ENCODE assay signal across 8 mouse cellular contexts in the genomic region with DNA sequence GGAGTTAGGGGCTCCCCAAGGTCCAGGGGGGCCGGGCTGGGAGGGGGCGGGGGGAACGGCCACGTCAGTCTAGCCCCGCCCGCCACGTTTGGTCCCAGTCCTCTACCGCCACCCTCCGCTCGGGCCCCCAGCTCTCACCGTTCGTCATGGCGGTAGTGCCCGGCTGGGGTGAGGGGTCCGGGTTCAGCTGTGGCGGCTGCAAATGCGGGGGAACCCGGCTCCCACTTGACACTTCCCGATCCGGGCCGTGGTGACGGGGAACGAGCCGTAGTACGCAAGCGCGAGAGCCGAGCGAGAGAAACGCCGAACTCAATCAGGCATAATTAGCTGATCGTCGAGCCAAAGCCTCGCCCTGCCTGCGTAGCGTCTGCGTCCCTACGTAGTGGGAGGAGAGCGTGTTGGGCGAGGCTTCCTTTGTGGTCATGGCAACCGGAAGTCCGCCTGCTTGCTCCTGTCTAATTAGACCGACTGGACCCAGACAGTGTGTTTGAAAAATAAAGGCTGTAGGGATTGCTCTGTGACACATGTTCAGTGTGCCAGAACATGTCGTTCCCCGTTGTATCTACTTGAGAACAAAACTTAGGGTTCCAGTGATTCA. TPM values are rescaled to one million over a fixed set of nuclear protein-coding genes. Genes with fewer than 3 reads are reported as not detected.
DNase-seq lines count a peak whose midpoint lies in the region; ATAC-seq and TF ChIP-seq lines count a peak whose summit lies in the region.

TSS of gene Tmem167b (minus strand) at position 334 of the 598 bp plus-strand sequence.

- peak; percentile 92 for ATAC-seq in activated CD4-positive, CD25-positive, alpha-beta regulatory T cell, adult 4 months

- H3K9me3 ChIP-seq in megakaryocyte, embryonic 14.5 days: 0 out of 2 replicates have a peak, but pooled peaks cover 2% of the 10 kb centered on the region

- no peak for TF ChIP-seq CTCF in cortical plate, adult 2 months (IDR thresholded peaks at IDR 0.05; ENCODE audit: extremely low read depth, insufficient read depth, low read length)

- H3K4me3 ChIP-seq in cortical plate, adult 2 months (ENCODE audit: insufficient read depth, low read length): peak within 1 kb of the TSS; percentile 45
- H3K4me3 ChIP-seq in megakaryocyte, embryonic 14.5 days (replicated peaks): peak within 1 kb of the TSS; percentile 95

- H3K27me3 ChIP-seq in megakaryocyte, embryonic 14.5 days (replicated peaks): no peaks in the 10 kb centered on the region

- H3K27ac ChIP-seq in cortical plate, adult 2 months (ENCODE audit: insufficient read depth, low read length): peak within 1 kb of the TSS; percentile 49

- peaks cover 36% of the 10 kb centered on the region for H3K36me3 ChIP-seq in megakaryocyte, embryonic 14.5 days (replicated peaks; ENCODE audit: low read length)

- DNase-seq in gastrocnemius, adult 8-10 months (ENCODE audit: low spot score in 2 of 2): peak; percentile 94 to 95
- peak; percentile 98 for DNase-seq in hindlimb bud, embryonic 11.5 days (ENCODE audit: extremely low spot score, low read depth, low spot score)
- DNase-seq in left cerebral cortex, adult 8-10 months (ENCODE audit: low spot score in 2 of 2): peak; percentile 95 to 97
- peak; percentile 98 for DNase-seq in right cerebral cortex, postnatal 10 days (ENCODE audit: low spot score in 2 of 2)
- peak; percentile 94 for DNase-seq in urinary bladder, postnatal 25 days (ENCODE audit: low spot score)

- 0 out of 2 replicates have a peak, but pooled peaks cover 3% of the 10 kb centered on the region for H3K4me1 ChIP-seq in cortical plate, adult 2 months (ENCODE audit: control insufficient read depth, insufficient read depth, low read length)
- H3K4me1 ChIP-seq in megakaryocyte, embryonic 14.5 days: peaks cover 33% of the 10 kb centered on the region

- TF ChIP-seq POLR2A in cortical plate, adult 2 months (IDR thresholded peaks at IDR 0.05; ENCODE audit: extremely low read depth, insufficient read depth, low read length): peak; percentile 53; the same call in 1 of the 2 replicates

RNA-seq across cellular contexts. Expression of gene Tmem167b, which starts in this region (rescaled TPM):
- polyA plus RNA-seq in activated CD4-positive, CD25-positive, alpha-beta regulatory T cell, adult 4 months (2017; shearing (Covaris generic)): 10 to 100 TPM; 26.1 to 27.0 TPM
- 13.9 and 14.3 TPM in 2 replicates for polyA plus RNA-seq in cortical plate, adult 2 months (2012; rRNA removed)
- total RNA-seq in gastrocnemius, adult 8-10 months (2022): 10 to 100 TPM; 14.8 to 16.5 (median 16.1) TPM
- total RNA-seq in left cerebral cortex, adult 8-10 months (2022): 10 to 100 TPM; 46.4 to 52.3 (median 48.7) TPM
- 1.2 and 2.1 TPM in 2 replicates for polyA plus RNA-seq in megakaryocyte, embryonic 14.5 days (2012; ENCODE audit: insufficient read depth, low replicate concordance)

Comparison
In these comparisons a context has a peak if more than half of its experiments do, and no peak if none do; other contexts are left out.
1. Peak in every context shown above with its lines: DNase-seq, ATAC-seq, H3K4me3 ChIP-seq and H3K27ac ChIP-seq.